Mouse (Mus musculus) MEL (cell line): Measurements from ENCODE around the gene Kifc1. TPM values are rescaled to one million over a fixed set of nuclear protein-coding genes. Genes with fewer than 3 reads are reported as not detected.

Experiments
- DNase-seq: peaks from one replicate; pipeline ENCODE4 v3.0.0; 2011; ENCODE audit warnings: low read depth, low spot score
- H3K27ac ChIP-seq: 2 replicates; pipeline ENCODE4 v1.5.1; 2012; ENCODE audit warnings: low read depth, mild to moderate bottlenecking, control low read depth, low read length, moderate library complexity; ENCODE audit not compliant: control insufficient read depth
- H3K27me3 ChIP-seq, 2 experiments: fragments of 150-350 bp in 1 of 2; sonication (generic) in 1 of 2; 2 replicates each; pipeline ENCODE4 v1.6.1; 2012; ENCODE audit warnings: low read length in 2 of 2, mild to moderate bottlenecking in 2 of 2, improper control_type of control experiment in 1 of 2, moderate library complexity in 1 of 2; ENCODE audit not compliant: insufficient read depth in 2 of 2, control insufficient read depth in 1 of 2
- H3K36me3 ChIP-seq, 2 experiments: 2 replicates each; pipeline ENCODE4 v1.6.1; 2012 to 2014; ENCODE audit warnings: low read length in 2 of 2, improper control_type of control experiment in 1 of 2, inconsistent platforms in 1 of 2, mild to moderate bottlenecking in 1 of 2; ENCODE audit not compliant: insufficient read depth in 2 of 2, control insufficient read depth in 1 of 2
- H3K4me1 ChIP-seq, 2 experiments: fragments of 150-350 bp in 1 of 2; sonication (generic) in 1 of 2; 2 replicates each; pipeline ENCODE4 v1.6.1; 2012; ENCODE audit warnings: low read length in 2 of 2, improper control_type of control experiment in 1 of 2, mild to moderate bottlenecking in 1 of 2; ENCODE audit not compliant: insufficient read depth in 2 of 2, control insufficient read depth in 1 of 2
- H3K4me3 ChIP-seq, 2 experiments: fragments of 150-350 bp in 1 of 2; sonication (generic) in 1 of 2; 2 replicates each; pipeline ENCODE4 v1.5.1; 2012; ENCODE audit warnings: low read depth in 2 of 2, low read length in 2 of 2, mild to moderate bottlenecking in 2 of 2, moderate library complexity in 2 of 2, control low read depth in 1 of 2, improper control_type of control experiment in 1 of 2; ENCODE audit not compliant: control insufficient read depth in 1 of 2, insufficient read depth in 1 of 2
- H3K79me2 ChIP-seq: 2 replicates; pipeline ENCODE4 v1.6.1; 2012; ENCODE audit warnings: mild to moderate bottlenecking, low read length, moderate library complexity; ENCODE audit not compliant: control insufficient read depth, poor library complexity, insufficient read depth
- H3K9ac ChIP-seq: 2 replicates; pipeline ENCODE4 v1.6.1; 2012; ENCODE audit warnings: low read depth, mild to moderate bottlenecking, control low read depth, low read length, moderate library complexity; ENCODE audit not compliant: control insufficient read depth, poor library complexity, severe bottlenecking
- H3K9me3 ChIP-seq: fragments of 150-350 bp; sonication (generic); replicated peaks from 2 replicates; pipeline ENCODE4 v1.6.1; 2012; ENCODE audit warnings: mild to moderate bottlenecking, low read length, improper control_type of control experiment, moderate library complexity; ENCODE audit not compliant: insufficient read depth
- BHLHE40 ChIP-seq: IDR thresholded peaks from 2 replicates; pipeline ENCODE4 v1.6.1; 2012; ENCODE audit warnings: low read depth, mild to moderate bottlenecking, inconsistent platforms, low read length, improper control_type of control experiment, borderline replicate concordance
- CHD2 ChIP-seq: IDR thresholded peaks from 2 replicates; pipeline ENCODE4 v1.6.1; 2011; ENCODE audit warnings: low read length, improper control_type of control experiment
- CTCF ChIP-seq, 3 experiments: IDR thresholded peaks in 2 of 3; conservative IDR thresholded peaks in 1 of 3; 2 replicates each; pipeline ENCODE4 v1.5.1; 2011 to 2012; ENCODE audit warnings: low read length in 3 of 3, low read depth in 2 of 3, mild to moderate bottlenecking in 2 of 3, improper control_type of control experiment in 1 of 3, inconsistent platforms in 1 of 3, mixed read lengths in 1 of 3, moderate library complexity in 1 of 3; ENCODE audit not compliant: control insufficient read depth in 1 of 3, insufficient read depth in 1 of 3, poor library complexity in 1 of 3, severe bottlenecking in 1 of 3
- EP300 ChIP-seq, 2 experiments: IDR thresholded peaks; 2 replicates each; pipeline ENCODE4 v1.6.1; 2011; ENCODE audit warnings: improper control_type of control experiment in 2 of 2, low read length in 2 of 2, low read depth in 1 of 2, mild to moderate bottlenecking in 1 of 2
- GATA1 ChIP-seq: IDR thresholded peaks from 2 replicates; pipeline ENCODE4 v1.6.1; 2011; ENCODE audit warnings: low read depth, low read length, improper control_type of control experiment
- HCFC1 ChIP-seq: IDR thresholded peaks from 2 replicates; pipeline ENCODE4 v1.6.1; 2012; ENCODE audit warnings: low read depth, mild to moderate bottlenecking, inconsistent platforms, low read length, improper control_type of control experiment, moderate library complexity
- MAX ChIP-seq: IDR thresholded peaks from 2 replicates; pipeline ENCODE4 v1.6.1; 2011; ENCODE audit warnings: low read length, improper control_type of control experiment
- MYB ChIP-seq: IDR thresholded peaks from 2 replicates; pipeline ENCODE4 v1.6.1; 2011; ENCODE audit warnings: mild to moderate bottlenecking, low read depth, low read length, improper control_type of control experiment
- NELFE ChIP-seq: IDR thresholded peaks from 2 replicates; pipeline ENCODE4 v1.6.1; 2011; ENCODE audit warnings: low read depth, low read length, improper control_type of control experiment
- POLR2AphosphoS2 ChIP-seq: IDR thresholded peaks from 2 replicates; pipeline ENCODE4 v1.6.1; 2011; ENCODE audit warnings: low read length, improper control_type of control experiment
- POLR2AphosphoS5 ChIP-seq: IDR thresholded peaks from 2 replicates; pipeline ENCODE4 v1.6.1; 2012; ENCODE audit warnings: low read depth, borderline replicate concordance, mild to moderate bottlenecking, inconsistent platforms, low read length, moderate library complexity, mixed read lengths
- RCOR1 ChIP-seq: IDR thresholded peaks from 2 replicates; pipeline ENCODE4 v1.6.1; 2012; ENCODE audit warnings: low read depth, mild to moderate bottlenecking, inconsistent platforms, low read length, improper control_type of control experiment
- SMC3 ChIP-seq: IDR thresholded peaks from 2 replicates; pipeline ENCODE4 v1.6.1; 2011; ENCODE audit warnings: low read depth, low read length, improper control_type of control experiment
- TBP ChIP-seq: IDR thresholded peaks from 2 replicates; pipeline ENCODE4 v1.8.0; 2011; ENCODE audit warnings: low read depth, low read length, improper control_type of control experiment
- TCF12 ChIP-seq: IDR thresholded peaks from 2 replicates; pipeline ENCODE4 v1.6.1; 2014; ENCODE audit warnings: low read depth, mild to moderate bottlenecking, inconsistent platforms, low read length, improper control_type of control experiment, moderate library complexity
- UBTF ChIP-seq: IDR thresholded peaks from 2 replicates; pipeline ENCODE4 v1.6.1; 2012; ENCODE audit warnings: low read depth, mild to moderate bottlenecking, inconsistent platforms, low read length, improper control_type of control experiment, moderate library complexity, borderline replicate concordance; ENCODE audit not compliant: insufficient read depth
- USF1 ChIP-seq: IDR thresholded peaks from 2 replicates; pipeline ENCODE4 v1.6.1; 2014; ENCODE audit warnings: low read depth, mild to moderate bottlenecking, inconsistent platforms, low read length, improper control_type of control experiment, moderate library complexity
- USF2 ChIP-seq, 2 experiments: IDR thresholded peaks; 2 replicates each; pipeline ENCODE4 v1.6.1; 2011 to 2012; ENCODE audit warnings: improper control_type of control experiment in 2 of 2, low read length in 2 of 2, borderline replicate concordance in 1 of 2, inconsistent platforms in 1 of 2, low read depth in 1 of 2, mild to moderate bottlenecking in 1 of 2; ENCODE audit not compliant: insufficient read depth in 1 of 2
- ZMIZ1 ChIP-seq: IDR thresholded peaks from 2 replicates; pipeline ENCODE4 v1.6.1; 2012; ENCODE audit warnings: low read depth, mild to moderate bottlenecking, inconsistent platforms, low read length, improper control_type of control experiment, moderate library complexity
- polyA plus RNA-seq, 2 experiments: library from polyadenylated mRNA; stranded (reverse) in 1 of 2; unstranded in 1 of 2; fragments of >175 nt in 1 of 2; fragments of >200 nt in 1 of 2; gene quantifications; 2 replicates each; pipeline versions ENCODE4 v1.2.1 to v1.2.4; 2012; ENCODE audit warnings: low replicate concordance in 2 of 2, low read depth in 1 of 2; ENCODE audit not compliant: insufficient read length in 2 of 2, insufficient read depth in 1 of 2, missing spikeins in 1 of 2
- total RNA-seq: library from RNA; depleted of rRNA; stranded (reverse); fragments of 300-350 nt; gene quantifications from 2 replicates; pipeline ENCODE4 v1.2.3, GENCODE M21; 2012

The Kifc1 gene
- total and polyA plus RNA-seq, 3 experiments, result 17.1 to 53.5 TPM; not detected in 1

DNA sequence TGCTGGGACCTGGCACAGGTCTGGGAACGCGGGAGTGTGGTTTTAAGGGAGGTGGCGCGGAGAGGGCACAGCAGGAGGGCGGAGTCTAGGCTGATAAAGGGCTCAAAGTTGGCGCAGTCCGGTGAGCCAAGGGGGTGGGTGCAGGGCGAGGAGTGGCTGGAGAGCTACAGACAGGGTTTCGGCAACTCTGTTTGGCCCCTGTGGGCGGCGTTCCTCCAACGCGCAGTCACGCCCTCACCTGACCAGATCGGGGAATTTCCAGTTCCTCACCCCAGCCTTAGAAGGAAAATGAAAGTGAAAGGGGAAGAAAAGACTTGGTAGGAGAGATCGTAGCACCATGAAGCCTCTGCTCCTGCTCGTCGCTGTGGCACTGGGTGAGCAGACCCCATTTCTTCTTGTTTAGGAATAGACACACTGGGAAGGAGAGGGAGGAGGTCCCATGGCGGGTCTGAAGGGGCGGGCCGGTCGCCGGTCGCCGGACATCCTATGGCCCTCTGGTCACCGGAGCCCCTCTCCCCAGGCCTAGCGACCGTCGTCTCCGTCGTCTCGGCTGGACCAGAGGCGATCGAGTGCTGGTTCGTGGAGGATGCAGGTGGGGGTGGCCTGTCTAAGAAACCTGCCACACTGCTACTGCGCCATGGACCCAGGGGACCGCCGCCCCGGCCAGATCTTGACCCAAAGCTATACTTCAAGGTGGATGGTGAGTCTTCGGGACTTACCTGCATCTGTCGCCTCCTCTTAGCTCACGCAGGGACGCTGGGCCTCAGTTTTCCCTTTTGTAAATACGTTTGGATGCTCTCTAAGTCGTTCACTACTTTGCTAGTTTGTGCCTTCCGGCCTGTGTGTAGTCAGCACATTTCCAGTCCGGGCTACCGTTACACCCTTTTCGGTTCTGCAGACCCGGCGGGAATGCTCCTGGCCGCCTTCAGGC, 29.2 kb upstream of the Kifc1 start (continued):
- TF ChIP-seq NELFE (peak; percentile 38; the same call in 1 of the 2 replicates), EP300 (IDR thresholded peaks at IDR 0.05; ENCODE audit: low read depth in 1 of 2, low read length in 2 of 2) (no peak; a peak in 1 of 4 replicates), ZMIZ1 (no peak), USF2 (IDR thresholded peaks at IDR 0.05; ENCODE audit: borderline replicate concordance in 1 of 2, insufficient read depth in 1 of 2, low read depth in 1 of 2, low read length in 2 of 2) (no peak), USF1 (peak; percentile 69), CHD2 (0 out of 2 replicates have a peak, but pooled peaks have one; percentile 8), MAX (peak; percentile 50; the same call in 1 of the 2 replicates), UBTF (no peak), POLR2AphosphoS5 (no peak), GATA1 (no peak)

DNA sequence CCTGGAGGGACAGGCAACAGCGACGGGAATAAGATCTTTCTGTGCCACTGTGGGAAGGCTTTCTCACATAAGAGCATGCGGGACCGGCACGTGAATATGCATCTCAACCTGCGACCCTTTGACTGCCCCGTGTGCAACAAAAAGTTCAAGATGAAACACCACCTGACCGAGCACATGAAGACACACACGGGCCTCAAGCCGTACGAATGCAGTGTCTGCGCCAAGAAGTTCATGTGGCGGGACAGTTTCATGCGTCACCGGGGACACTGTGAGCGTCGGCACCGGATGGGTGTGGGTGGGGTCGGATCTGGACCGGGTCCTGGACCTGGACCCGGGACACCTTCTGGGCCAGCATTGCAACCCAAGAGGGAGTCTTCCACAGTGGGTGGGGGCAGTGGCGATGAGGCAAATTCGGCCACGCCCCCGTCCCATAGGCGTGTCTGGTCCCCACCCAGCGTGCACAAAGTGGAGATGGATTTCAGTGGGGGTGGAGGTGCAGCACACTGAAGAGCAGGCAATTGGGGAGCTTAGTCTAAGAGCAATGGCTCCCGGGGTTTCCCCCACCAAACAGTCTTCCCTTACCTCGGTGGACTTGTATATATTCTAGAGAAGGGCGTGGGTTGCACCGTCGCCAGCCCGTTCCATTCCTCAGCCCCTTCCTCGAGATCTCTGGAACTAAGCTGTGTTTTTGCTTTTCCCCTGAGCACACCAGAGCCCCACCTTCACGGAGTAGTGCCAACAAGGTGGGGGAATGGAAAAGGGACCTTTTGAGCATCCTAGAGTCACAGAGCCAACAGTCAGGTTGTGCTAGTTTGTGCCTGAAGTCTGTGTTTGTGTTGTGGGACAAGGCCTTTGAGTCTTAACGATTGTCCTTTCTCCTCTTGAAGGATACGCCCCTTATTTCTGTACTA, 28.1 kb upstream of the Kifc1 start:
- DNase-seq, result peak; percentile 51
- H3K79me2 ChIP-seq, result peaks cover 10% of the 10 kb centered on the region
- H3K4me1 ChIP-seq, result peaks cover 4 to 22% of the 10 kb centered on the region in 2 experiments; a peak in 3 of 4 replicates
- H3K27ac ChIP-seq, result peak overlapping the region; percentile 66
- no peaks in the 10 kb centered on the region for H3K27me3 ChIP-seq
- H3K9me3 ChIP-seq, result no peaks in the 10 kb centered on the region
- peaks cover 0 to 12% of the 10 kb centered on the region in 2 experiments; a peak in 3 of 4 replicates for H3K36me3 ChIP-seq
- peak overlapping the region; percentile 73 for H3K9ac ChIP-seq
- peak; percentile 4; the same call in 1 of the 2 replicates for TF ChIP-seq TBP
- no peak for TF ChIP-seq USF2 (IDR thresholded peaks at IDR 0.05; ENCODE audit: borderline replicate concordance in 1 of 2, insufficient read depth in 1 of 2, low read depth in 1 of 2, low read length in 2 of 2)
- H3K4me3 ChIP-seq, result peak overlapping the region; percentile 77 to 81

DNA sequence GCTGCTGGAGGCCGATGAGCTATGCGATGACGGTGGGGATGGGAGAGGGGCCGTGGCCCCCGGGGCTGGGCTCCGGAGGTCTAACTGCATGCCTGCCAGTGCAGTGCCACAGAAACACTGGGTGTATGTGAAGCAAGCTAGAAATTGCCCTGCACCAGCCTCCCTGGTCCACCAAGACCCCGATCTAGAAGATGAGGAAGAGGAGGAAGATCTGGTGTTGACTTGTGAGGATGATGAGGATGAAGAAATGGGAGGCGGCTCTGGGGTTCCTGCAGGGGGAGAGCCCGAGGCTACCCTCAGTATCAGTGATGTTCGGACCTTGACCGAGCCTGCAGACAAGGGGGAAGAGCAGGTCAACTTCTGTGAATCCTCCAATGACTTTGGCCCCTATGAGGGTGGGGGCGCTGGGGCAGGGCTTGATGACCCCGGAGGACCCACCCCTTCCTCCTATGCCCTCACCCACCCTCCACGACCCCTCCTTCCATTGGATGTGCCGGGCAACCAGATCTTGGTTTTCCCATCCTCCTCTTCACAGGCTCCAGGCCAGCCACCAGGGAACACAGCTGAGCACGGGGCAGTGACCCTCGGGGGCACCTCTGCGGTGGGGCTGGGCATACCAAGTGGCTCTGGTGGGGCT, 27.3 kb upstream of the Kifc1 start:
- peaks cover 13% of the 10 kb centered on the region for H3K79me2 ChIP-seq
- H3K27me3 ChIP-seq, result no peaks in the 10 kb centered on the region
- H3K27ac ChIP-seq, result no peak overlapping the region
- TF ChIP-seq POLR2AphosphoS2 (no peak), CHD2 (no peak), BHLHE40 (no peak), HCFC1 (no peak), CTCF (IDR thresholded peaks at IDR 0.05 in 2 of 3, conservative IDR thresholded peaks at IDR 0.05 in 1 of 3; ENCODE audit: control insufficient read depth in 1 of 3, insufficient read depth in 1 of 3, low read depth in 2 of 3, low read length in 3 of 3, poor library complexity in 1 of 3, severe bottlenecking in 1 of 3) (no peak), SMC3 (no peak), RCOR1 (no peak), POLR2AphosphoS5 (no peak), MYB (no peak), TCF12 (no peak)
- H3K4me1 ChIP-seq, result peaks cover 4 to 21% of the 10 kb centered on the region in 2 experiments; a peak in 3 of 4 replicates
- H3K9me3 ChIP-seq, result no peaks in the 10 kb centered on the region
- DNase-seq, result no peak
- H3K4me3 ChIP-seq, result no peak overlapping the region
- no peak overlapping the region for H3K9ac ChIP-seq
- peaks cover 0 to 12% of the 10 kb centered on the region in 2 experiments for H3K36me3 ChIP-seq
